Mouse (Mus musculus) liver, embryonic 12.5 days (tissue): ENCODE measurements around the gene Gm773. TPM values are rescaled to one million over a fixed set of nuclear protein-coding genes. Genes with fewer than 3 reads are reported as not detected.
"Not testable (repeated sequence)": the region's sequence is repeated elsewhere in the genome, so short reads cannot be mapped to it uniquely, and the experiment has no call there.

ENCODE experiments used
- ATAC-seq: fragments of 200-750 bp; cut with Nextera tagmentation; 2 replicates; pipeline ENCODE4 v1.8.0; 2017; ENCODE audit warnings: moderate number of reproducible peaks, mild to moderate bottlenecking, moderate library complexity
- H3K27ac ChIP-seq: fragments of 300-500 bp; sonication (generic); 2 replicates; pipeline ENCODE4 v1.5.1; 2016; ENCODE audit warnings: mild to moderate bottlenecking
- H3K27me3 ChIP-seq: fragments of 300-500 bp; sonication (generic); replicated peaks from 2 replicates; pipeline ENCODE4 v1.6.1; 2016; ENCODE audit warnings: mild to moderate bottlenecking, moderate library complexity
- H3K36me3 ChIP-seq: fragments of 300-500 bp; sonication (generic); 2 replicates; pipeline ENCODE4 v1.6.1; 2016; ENCODE audit warnings: mild to moderate bottlenecking, moderate library complexity
- H3K4me1 ChIP-seq: fragments of 300-500 bp; sonication (generic); 2 replicates; pipeline ENCODE4 v1.6.1; 2016
- H3K4me2 ChIP-seq: fragments of 300-500 bp; sonication (generic); 2 replicates; pipeline ENCODE4 v1.6.1; 2016; ENCODE audit warnings: mild to moderate bottlenecking, moderate library complexity
- H3K4me3 ChIP-seq: fragments of 300-500 bp; sonication (generic); 2 replicates; pipeline ENCODE4 v1.5.1; 2016; ENCODE audit warnings: mild to moderate bottlenecking, moderate library complexity
- H3K9ac ChIP-seq: fragments of 300-500 bp; sonication (generic); 2 replicates; pipeline ENCODE4 v1.6.1; 2016; ENCODE audit warnings: mild to moderate bottlenecking, moderate library complexity
- H3K9me3 ChIP-seq: fragments of 300-500 bp; sonication (generic); replicated peaks from 2 replicates; pipeline ENCODE4 v1.6.1; 2016; ENCODE audit warnings: mild to moderate bottlenecking, moderate library complexity
- WGBS: fragments of 180-500 bp; shearing (Covaris S2); methylation state at CpG from one replicate; pipeline ENCODE4 v1.1.7; 2016; ENCODE audit not compliant: insufficient replicate concordance; 5-methylcytosine and 5-hydroxymethylcytosine counted together
- polyA plus RNA-seq: library from polyadenylated mRNA; unstranded; fragments of >200 nt; fragmentation: Nextera tagmentation; extraction: Ambion mirVana; gene quantifications from 2 replicates; pipeline ENCODE4 v1.2.1, GENCODE M21; 2016

The Gm773 gene
- polyA plus RNA-seq = not detected in 2 replicates

- no peaks in the 10 kb centered on the region for H3K9me3 ChIP-seq
- ATAC-seq = no peak
- no peaks in the 10 kb centered on the region for H3K4me1 ChIP-seq
- H3K27ac ChIP-seq = no peak within 1 kb of the TSS
- 63% methylated on average over 8 of the region's 8 CpGs for WGBS
- H3K36me3 ChIP-seq = no peaks in the 10 kb centered on the region
- no peak within 1 kb of the TSS for H3K4me3 ChIP-seq
- no peak within 1 kb of the TSS for H3K9ac ChIP-seq
- H3K27me3 ChIP-seq = no peaks in the 10 kb centered on the region
- H3K4me2 ChIP-seq = no peak within 1 kb of the TSS
Measured at GRCm38 (mm10) chrX:56212771-56213170, at the start of gene Gm773. Gene Gm773, minus strand, starts transcription at chrX:56212881.

- not testable (repeated sequence) for H3K36me3 ChIP-seq, ATAC-seq, H3K4me1 ChIP-seq, H3K27me3 ChIP-seq, H3K4me2 ChIP-seq, H3K9ac ChIP-seq, H3K27ac ChIP-seq, H3K4me3 ChIP-seq, H3K9me3 ChIP-seq
- WGBS = no CpG with 5 or more reads among the region's 1 CpGs
Measured at GRCm38 (mm10) chrX:56186449-56186848, 26.2 kb downstream of the Gm773 start.

- no peak for ATAC-seq
- no peaks in the 10 kb centered on the region for H3K36me3 ChIP-seq
- no peaks in the 10 kb centered on the region for H3K4me1 ChIP-seq
- H3K4me3 ChIP-seq = no peak overlapping the region
- H3K27ac ChIP-seq = no peak overlapping the region
- H3K27me3 ChIP-seq = no peaks in the 10 kb centered on the region
- 94% methylated on average over 2 of the region's 2 CpGs for WGBS
- no peak overlapping the region for H3K4me2 ChIP-seq
- H3K9me3 ChIP-seq = no peaks in the 10 kb centered on the region
- no peak overlapping the region for H3K9ac ChIP-seq
Measured at GRCm38 (mm10) chrX:56151396-56151795, 61.3 kb downstream of the Gm773 start.

Other genes starting within 250 kb of the Gm773 start
- gene 3830403N18Rik, start 76.3 kb downstream of the Gm773 start, polyA plus RNA-seq = 1.9 and 2.6 TPM in 2 replicates
- 1.2 and 1.5 TPM in 2 replicates for gene Zfp449, start 133.5 kb upstream of the Gm773 start, polyA plus RNA-seq
- 0.83 and 1.0 TPM in 2 replicates for gene Smim10l2a, start 161.7 kb upstream of the Gm773 start, polyA plus RNA-seq
- gene Gm2174, start 235.1 kb upstream of the Gm773 start, polyA plus RNA-seq = 1.0 TPM in 1 of 2 replicates, not detected in the other
- gene Ints6l, start 242.0 kb upstream of the Gm773 start, polyA plus RNA-seq = 43.6 and 43.9 TPM in 2 replicates